Mouse (Mus musculus): ENCODE data around the gene Gm21972.

GRCm38 (mm10) chr1:86154824-86155164, 21.4 kb downstream of the Gm21972 start:
- TF ChIP-seq MAZ (IDR thresholded peaks at IDR 0.05; ENCODE audit: low read depth, low read length) (no peak), POLR2A (IDR thresholded peaks at IDR 0.05; ENCODE audit: low read depth, low read length) (no peak; the same call in 1 of the 2 replicates), CTCF (conservative IDR thresholded peaks at IDR 0.05 in 1 of 2, IDR thresholded peaks at IDR 0.05 in 1 of 2; ENCODE audit: low read depth in 2 of 2, low read length in 2 of 2) (no peak), MAX (IDR thresholded peaks at IDR 0.05; ENCODE audit: low read length) (no peak)

Measured in CH12.LX (cell line).